Mouse (Mus musculus) MEL (cell line): ENCODE results near the gene Zzz3.

Source experiments
- CTCF ChIP-seq, 3 experiments: IDR thresholded peaks in 2 of 3; conservative IDR thresholded peaks in 1 of 3; 2 replicates each; pipeline ENCODE4 v1.5.1; 2011 to 2012; ENCODE audit warnings: low read length in 3 of 3, low read depth in 2 of 3, mild to moderate bottlenecking in 2 of 3, improper control_type of control experiment in 1 of 3, inconsistent platforms in 1 of 3, mixed read lengths in 1 of 3, moderate library complexity in 1 of 3; ENCODE audit not compliant: control insufficient read depth in 1 of 3, insufficient read depth in 1 of 3, poor library complexity in 1 of 3, severe bottlenecking in 1 of 3
- EP300 ChIP-seq, 2 experiments: IDR thresholded peaks; 2 replicates each; pipeline ENCODE4 v1.6.1; 2011; ENCODE audit warnings: improper control_type of control experiment in 2 of 2, low read length in 2 of 2, low read depth in 1 of 2, mild to moderate bottlenecking in 1 of 2
- GATA1 ChIP-seq: IDR thresholded peaks from 2 replicates; pipeline ENCODE4 v1.6.1; 2011; ENCODE audit warnings: low read depth, low read length, improper control_type of control experiment
- MAFK ChIP-seq: IDR thresholded peaks from 2 replicates; pipeline ENCODE4 v1.6.1; 2011; ENCODE audit warnings: low read depth, mild to moderate bottlenecking, low read length, improper control_type of control experiment, borderline replicate concordance
- MAX ChIP-seq: IDR thresholded peaks from 2 replicates; pipeline ENCODE4 v1.6.1; 2011; ENCODE audit warnings: low read length, improper control_type of control experiment
- MYC ChIP-seq: IDR thresholded peaks from 2 replicates; pipeline ENCODE4 v1.6.1; 2011; ENCODE audit warnings: low read depth, mild to moderate bottlenecking, low read length, improper control_type of control experiment, moderate library complexity
- NELFE ChIP-seq: IDR thresholded peaks from 2 replicates; pipeline ENCODE4 v1.6.1; 2011; ENCODE audit warnings: low read depth, low read length, improper control_type of control experiment
- NRF1 ChIP-seq: IDR thresholded peaks from 2 replicates; pipeline ENCODE4 v1.6.1; 2014; ENCODE audit warnings: low read depth, mild to moderate bottlenecking, inconsistent platforms, low read length, improper control_type of control experiment, moderate library complexity; ENCODE audit not compliant: poor library complexity, insufficient read depth, severe bottlenecking
- POLR2A ChIP-seq, 2 experiments: IDR thresholded peaks; 2 replicates each; pipeline ENCODE4 v1.6.1; 2011 to 2012; ENCODE audit warnings: low read length in 2 of 2, mild to moderate bottlenecking in 2 of 2, control low read depth in 1 of 2, improper control_type of control experiment in 1 of 2, low read depth in 1 of 2, moderate library complexity in 1 of 2; ENCODE audit not compliant: control insufficient read depth in 1 of 2, insufficient read depth in 1 of 2, poor library complexity in 1 of 2
- RAD21 ChIP-seq: IDR thresholded peaks from 2 replicates; pipeline ENCODE4 v1.6.1; 2011; ENCODE audit warnings: mild to moderate bottlenecking, low read depth, low read length, improper control_type of control experiment
- TBP ChIP-seq: IDR thresholded peaks from 2 replicates; pipeline ENCODE4 v1.8.0; 2011; ENCODE audit warnings: low read depth, low read length, improper control_type of control experiment

DNA sequence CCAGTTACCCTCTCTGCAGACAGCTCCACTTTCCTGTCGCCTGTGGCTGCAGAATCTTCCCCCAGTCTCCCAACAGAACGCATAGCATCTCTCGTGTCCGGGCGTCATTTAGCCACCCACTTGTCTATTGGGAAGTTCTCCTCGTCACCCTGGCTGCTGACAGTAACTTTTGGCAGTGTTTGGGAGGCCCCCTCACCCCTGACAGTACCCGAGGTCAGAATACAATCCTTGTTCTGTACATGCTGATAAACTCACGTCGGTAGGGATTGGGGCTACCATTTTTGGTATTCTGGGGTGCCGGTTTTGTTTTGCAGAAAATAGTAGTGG, 1.7 kb downstream of the Zzz3 start:
- TF ChIP-seq CTCF (IDR thresholded peaks at IDR 0.05 in 2 of 3, conservative IDR thresholded peaks at IDR 0.05 in 1 of 3; ENCODE audit: control insufficient read depth in 1 of 3, insufficient read depth in 1 of 3, low read depth in 2 of 3, low read length in 3 of 3, poor library complexity in 1 of 3, severe bottlenecking in 1 of 3) (no peak), EP300 (IDR thresholded peaks at IDR 0.05; ENCODE audit: low read depth in 1 of 2, low read length in 2 of 2) (no peak), NELFE (no peak), POLR2A (IDR thresholded peaks at IDR 0.05; ENCODE audit: control insufficient read depth in 1 of 2, insufficient read depth in 1 of 2, low read depth in 1 of 2, low read length in 2 of 2, poor library complexity in 1 of 2) (no peak), MYC (no peak), MAX (no peak), NRF1 (no peak), TBP (no peak), GATA1 (no peak), MAFK (no peak), RAD21 (no peak)
